Mouse (Mus musculus) cerebellum, postnatal 10 days (tissue): ENCODE results near the gene Necab3.
A peak's percentile ranks its signal among the peaks of the same experiment; 100 is the strongest.

ENCODE experiments used
- DNase-seq, 2 experiments: peaks; one replicate each; pipeline ENCODE4 v3.0.0; 2021; ENCODE audit warnings: mixed read lengths in 2 of 2

The Necab3 gene

DNA sequence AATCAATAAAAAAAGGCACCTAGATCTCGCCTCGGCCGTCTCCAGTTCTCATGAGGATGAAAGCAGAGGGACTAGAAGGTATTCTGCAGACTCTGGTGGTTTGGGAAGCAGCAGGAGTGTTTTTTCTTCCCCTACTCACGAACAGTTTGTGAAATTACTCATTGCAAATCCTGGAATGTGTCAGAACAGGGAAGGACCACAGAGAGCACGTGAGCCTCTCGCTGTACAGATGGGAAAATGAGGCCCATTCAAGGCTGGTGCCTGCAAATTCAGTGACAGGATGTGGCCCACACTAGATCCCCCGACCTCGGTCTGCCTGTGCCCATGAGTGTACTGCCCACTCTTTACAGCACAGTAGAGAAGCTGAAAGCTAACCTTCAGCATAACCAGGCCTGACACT, 13.3 kb upstream of the Necab3 start:
- DNase-seq: no peak

DNA sequence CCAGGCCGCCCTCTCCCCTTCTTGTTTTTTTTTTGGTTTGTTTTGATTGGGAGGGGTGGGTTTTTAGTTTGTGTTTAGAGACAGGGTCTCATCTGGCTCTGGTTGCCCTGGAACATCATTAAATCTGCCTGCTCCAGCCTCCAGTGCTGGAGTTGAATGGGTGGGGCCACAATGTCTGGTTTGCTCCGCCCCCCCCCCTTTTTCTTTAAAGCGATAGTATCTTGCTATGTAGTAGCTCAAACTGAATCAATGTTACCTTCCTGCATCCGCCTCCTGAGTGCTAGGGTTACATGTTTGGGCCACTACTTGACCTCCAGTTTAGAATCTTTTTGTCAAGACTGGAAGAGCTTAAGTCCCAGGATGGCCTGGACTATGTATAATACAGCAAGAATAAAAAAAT, 12.6 kb upstream of the Necab3 start:
- DNase-seq: no peak

DNA sequence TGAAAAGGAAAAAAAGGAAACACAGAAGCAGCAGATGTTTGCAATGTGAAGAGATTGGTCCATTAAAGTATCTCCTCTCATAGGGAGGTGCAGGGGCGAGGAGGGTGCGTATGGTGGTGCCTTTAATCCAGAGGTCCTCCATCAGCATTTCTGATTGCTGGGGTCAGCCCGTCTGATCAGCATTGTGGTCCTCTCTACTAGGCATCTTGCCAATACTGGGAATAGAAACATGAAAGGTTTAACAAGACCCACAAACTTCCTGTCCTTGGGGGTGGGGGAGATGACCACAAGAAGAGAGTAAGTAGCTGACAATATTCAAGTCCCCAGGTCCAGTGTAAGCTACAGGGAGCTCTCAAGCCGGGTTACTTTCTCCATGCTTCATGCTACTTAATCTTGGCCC, 12.0 kb upstream of the Necab3 start:
- DNase-seq: no peak

DNA sequence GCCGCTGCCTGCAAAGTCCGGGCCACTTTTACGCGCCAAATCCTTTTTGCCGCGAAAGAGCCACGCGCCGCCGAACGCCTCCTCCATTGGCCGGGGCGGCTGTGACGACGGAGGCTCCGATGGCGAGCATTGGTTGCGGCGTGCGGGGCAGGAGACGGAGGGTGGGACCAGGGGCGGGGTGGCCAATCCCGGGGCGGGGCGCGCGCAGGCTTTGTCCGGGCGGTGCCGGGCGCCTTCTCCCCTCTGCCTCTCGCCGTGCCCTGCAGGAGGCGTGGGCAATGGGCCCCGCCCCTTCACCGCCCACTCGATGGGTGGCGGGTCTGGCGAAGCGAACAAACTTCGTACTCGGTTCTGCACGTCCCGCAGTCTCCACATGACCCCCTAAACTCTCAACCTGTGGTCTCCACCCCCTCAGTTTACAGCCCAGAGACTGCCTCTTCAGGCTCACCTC, 11.2 kb upstream of the Necab3 start, which contains the start of gene E2f1:
TSS of gene E2f1 (minus strand) at position 57 of the 451 bp plus-strand sequence.
- DNase-seq: peak; percentile 97 to 99

DNA sequence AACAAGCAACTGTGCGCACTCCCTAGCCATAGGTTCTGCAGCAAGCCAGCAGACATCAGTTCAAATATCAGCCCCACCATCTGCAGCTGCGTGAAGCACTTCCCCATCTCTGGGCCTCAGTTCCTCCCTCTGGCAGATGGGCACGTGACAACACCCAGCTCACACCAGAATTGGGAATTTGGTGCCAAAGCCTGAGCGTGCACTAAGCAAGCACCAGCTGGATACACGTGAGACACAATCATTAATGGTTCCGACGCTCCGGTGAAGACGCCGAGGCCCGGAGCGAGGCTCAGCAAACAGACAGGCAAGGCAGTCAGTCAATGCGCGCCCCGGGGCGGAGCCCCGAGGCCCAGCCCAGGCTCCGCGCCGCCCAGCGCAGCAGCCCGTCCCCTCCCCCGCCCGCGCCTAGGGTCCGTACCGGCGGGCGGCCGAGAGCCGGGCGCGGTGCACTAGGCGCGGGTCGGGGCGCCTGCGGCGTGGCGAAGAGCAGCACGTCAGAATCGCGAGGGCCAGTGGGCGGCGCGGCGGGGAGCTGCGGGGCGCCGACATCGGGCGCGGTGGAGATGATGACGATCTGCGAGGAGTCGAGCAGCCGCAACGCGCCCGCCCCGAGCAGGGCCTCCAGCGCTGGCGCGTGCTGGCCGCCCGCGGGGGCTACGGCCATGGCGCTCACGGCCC, 10.5 kb upstream of the Necab3 start:
- peak; percentile 69 to 78 for DNase-seq

DNA sequence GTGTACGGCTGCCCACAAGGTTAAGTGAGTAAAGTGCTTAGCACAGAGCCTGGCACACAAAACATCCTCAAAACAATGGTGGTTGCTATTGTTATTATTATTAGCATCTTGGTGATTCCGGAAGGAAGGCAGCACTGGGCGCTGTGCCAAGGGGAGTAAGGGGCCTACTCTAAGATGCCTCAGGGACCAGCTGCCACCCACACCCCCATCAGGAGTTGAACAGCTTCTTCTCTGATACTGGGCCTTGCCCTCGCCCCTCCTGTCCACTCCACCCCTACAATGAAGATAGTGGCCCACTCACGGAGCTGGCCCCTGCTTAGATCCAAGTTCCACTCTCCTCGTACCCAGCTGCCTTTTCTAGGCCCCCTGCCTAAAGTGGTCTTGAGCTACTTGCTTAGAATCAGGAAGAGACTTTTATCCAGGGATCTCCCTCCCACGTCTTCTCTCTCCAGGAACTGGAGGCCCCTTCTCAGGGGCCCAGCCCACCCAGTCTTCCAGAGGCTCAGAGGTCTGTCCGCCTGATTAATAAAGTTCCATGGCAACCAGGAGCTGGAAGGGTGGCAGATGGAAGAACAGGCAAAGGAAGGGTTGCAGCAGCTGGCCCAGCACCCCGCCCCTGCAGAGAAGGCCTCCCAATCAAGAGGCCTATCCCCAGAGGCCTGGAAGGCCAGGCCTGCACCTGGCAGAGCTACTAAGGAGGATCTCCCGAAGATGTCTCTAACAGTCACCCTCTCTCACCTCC, 9.8 kb upstream of the Necab3 start:
- DNase-seq: peak; percentile 71 to 83

DNA sequence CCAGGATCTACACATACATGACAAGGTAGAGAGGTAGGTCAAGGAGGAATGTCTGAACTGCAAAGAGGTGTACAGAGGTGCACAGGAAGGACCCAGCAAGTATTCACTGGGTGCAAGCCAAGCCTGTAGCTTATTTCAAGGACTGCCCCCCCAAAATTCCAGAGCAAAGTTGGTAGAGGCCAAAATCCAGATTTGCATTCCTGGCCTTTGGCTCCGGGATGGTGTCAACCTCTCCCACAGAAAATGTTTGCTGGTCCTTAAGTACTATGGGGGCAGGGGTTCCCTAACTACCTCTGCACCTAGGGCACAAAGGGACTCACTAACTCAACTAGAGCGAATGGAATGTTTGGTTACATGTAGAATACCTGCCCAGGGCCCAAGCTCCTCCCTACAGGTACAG, 9.1 kb upstream of the Necab3 start:
- no peak for DNase-seq

DNA sequence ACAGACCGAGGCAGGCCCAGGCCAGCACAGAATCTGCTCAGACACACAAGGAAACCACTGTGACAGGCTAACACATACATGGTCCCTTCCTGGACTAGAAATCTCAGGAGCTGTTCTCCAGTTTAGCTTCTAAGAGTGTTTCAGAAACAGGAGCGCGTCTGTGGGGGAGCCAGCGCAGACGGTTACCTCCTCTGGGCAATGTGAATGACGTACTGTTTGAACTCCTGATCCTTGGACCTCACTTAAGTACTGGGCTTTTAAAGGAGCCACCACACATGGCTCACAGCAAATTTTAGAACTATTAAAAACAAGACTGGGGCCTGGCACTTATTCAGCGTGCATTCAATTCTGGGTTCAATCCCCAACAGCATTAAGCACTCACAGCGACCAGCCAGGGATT, 8.0 kb upstream of the Necab3 start:
- no peak for DNase-seq

DNA sequence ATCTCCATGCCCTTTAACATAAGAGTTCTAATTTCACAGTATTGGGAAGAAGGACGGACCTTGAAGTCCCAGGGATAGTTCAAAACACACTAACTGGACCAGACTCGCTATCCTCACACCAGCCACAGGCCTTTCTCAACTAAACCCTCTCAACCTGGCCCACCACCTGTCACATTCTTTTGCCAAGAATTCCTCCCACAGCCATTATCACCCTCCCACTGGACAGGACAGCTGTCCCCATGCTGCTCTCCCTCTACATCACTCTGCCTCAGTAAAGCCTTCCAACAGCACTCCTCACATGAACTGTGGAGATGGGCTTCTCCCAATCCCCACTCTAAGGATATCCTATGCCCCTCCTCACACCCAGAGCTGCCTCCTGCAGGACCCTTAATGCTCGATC, 6.9 kb upstream of the Necab3 start:
- peak; percentile 92 for DNase-seq

DNA sequence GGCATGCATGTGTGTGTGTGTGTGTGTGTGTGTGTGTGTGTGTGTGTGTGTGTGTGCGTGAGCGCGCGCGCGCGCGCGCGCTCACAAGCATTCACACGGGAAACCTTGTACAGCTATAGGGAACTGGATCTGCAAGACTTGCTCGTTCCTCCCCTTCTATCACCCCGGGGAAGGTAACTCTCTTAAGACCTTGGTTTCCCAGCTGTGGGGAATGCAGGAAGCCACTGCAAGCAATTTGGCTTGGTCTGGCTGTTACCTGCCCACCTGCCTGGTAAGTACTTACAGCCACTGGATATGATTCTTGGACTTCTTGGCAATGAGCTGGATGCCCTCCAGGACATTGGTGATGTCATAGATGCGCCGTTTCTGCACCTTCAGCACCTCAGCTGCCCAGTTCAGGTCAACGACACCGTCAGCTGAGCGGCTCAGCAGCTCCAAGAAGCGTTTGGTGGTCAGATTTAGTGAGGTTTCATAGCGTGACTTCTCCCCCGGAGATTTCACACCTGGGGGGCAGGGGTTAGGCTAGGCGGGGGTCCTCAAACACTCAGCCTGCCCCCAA, 5.0 kb upstream of the Necab3 start:
- no peak for DNase-seq

DNA sequence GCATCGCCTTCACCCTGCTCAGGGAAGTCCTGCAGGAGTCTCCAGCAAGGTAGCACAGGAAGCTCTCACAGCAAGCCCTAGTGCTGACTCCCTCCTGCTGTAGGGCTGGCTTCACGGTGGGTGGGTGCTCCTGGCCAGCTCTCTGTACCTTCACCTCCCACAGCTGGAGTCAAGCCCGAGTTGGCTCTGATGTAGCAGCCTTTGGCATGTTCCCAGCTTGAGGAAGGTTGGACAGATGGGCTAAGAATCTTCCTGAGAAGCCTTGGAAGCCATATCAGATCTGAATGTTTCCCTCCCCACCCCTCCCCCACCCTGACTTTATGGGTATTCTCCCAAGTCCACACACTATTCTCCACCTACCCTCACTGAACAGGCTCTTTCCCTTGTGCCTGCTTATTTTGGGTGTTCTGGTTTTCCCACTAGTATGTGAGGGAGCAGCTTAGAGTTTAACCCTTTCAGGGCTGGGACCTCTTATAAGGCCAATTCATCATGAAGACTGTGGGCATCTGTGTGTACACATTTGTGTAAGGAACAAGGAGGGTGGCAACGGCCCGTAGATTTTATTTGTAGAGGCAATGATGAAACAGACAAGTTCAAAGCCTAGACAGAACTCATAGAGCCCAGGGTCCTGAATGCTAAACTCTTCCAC, 1.4 kb downstream of the Necab3 start:
- DNase-seq: peak; percentile 84 to 88

DNA sequence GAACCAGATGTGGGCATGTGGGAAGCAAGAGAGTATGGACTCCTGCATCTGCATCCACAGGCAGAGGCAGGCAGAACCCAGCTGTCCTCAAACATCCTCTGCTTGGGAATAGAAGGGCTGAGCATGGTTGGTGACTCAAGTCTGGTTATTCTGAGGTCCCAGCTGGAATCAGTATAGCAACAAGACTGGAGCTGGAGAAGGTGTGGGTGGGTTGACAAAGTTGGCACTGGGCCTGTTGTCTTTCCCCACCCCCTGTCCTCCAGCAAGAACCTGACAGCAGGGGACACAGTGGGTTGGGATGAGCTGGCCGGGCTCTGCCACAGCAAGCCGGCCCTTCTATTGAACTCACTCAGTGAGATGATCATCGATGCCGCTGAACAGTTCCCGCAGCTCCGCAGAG, 3.5 kb downstream of the Necab3 start:
- DNase-seq: peak in 1 of 2 experiments; percentile 58

DNA sequence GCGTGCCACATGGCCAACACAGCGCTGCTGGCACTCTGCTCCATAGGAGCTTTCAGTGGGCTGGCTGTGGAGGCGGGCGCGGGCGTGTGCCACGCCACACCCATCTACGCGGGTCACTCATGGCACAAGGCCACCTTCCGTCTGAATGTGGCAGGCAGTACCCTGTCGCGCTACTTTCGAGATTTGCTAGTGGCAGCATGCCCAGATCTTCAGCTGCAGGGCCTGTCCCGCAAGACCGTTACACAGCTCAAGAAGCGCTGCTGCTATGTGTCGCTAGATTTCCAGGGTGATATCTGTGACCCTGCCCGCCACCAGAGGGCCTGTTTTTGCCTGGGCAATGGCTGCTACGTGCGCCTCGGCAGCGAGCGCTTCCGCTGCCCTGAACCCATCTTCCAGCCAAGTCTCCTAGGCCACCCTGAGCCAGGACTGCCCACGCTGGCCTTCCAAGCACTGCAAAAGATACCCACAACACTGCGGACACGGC, 6.2 kb downstream of the Necab3 start:
- DNase-seq: peak; percentile 97

DNA sequence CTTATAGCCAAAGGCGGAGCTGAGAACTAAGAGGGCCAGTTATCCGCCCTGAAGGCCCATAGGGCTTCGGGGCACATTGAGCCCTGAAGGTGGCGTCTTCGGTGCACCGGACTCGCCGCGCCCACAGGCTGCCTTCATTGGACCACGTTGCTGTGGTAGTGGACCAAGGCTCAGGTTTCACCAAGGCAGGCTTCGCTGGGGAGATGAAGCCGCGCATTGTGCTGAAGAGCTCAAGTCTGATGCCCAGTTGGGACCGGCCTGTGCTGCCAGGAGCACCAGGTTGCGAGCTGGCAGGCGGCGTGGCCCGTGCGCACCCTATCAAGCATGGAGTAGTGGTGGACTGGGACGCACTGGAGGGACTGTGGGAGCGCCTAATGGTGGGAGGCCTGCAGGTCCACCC, 6.8 kb downstream of the Necab3 start:
- DNase-seq: peak; percentile 77 to 79

DNA sequence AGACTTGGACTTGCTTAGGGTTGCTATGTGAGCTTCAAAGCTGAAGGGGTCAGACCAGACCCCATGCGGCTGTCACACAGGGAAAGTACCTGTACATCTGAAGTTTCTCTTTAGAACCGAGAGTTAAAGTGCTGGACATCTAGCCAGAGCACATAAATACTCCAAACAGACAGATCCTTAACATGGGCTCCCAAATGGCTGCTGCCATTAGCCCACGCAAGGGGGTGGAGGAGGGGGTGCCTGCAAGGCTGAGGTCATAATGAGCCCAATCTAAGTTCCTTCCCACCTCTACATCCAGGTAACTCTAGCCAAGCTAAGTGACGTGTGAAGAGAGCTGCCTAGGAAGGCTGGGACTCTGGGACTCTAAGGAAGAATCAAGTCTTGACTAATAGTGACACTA, 7.2 kb downstream of the Necab3 start, which contains the start of gene Actl10:
TSS of gene Actl10 (plus strand) at position 301 of the 400 bp plus-strand sequence.
- peak; percentile 30 to 32 for DNase-seq

DNA sequence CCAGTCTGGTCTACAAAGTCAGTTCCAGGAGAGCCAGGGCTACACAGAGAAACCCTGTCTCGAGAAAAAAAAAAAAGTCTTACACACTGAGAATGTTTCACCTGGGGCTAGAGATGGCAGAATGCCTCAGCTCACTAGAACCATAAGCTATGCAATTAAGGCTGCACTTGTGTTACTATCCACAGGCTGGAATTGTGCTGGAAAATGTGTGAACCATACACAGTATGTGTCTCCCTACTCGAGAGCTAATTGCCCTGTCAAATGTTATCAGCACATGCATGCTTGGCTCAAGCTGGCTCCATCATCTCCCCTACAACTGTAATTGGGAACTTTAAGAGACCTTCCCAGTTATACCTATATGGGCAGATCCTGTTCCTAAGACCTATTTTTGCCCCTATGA, 7.8 kb downstream of the Necab3 start:
- peak; percentile 52 to 61 for DNase-seq

DNA sequence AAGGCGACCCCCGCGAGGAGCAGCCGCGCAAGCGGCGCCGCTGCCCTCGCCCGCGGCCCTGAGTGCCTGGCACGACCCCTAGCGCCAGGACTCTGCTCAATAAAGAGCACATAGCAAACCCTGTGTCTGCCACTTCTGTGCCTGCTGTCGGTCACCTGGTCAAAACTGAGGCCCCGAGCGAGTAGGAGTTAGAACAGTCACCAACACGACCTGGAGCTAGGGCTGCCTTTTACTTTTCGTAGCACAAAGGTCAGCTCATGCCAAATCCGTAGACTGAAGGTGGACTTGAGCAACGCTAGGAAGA, 8.9 kb downstream of the Necab3 start:
- DNase-seq: no peak

DNA sequence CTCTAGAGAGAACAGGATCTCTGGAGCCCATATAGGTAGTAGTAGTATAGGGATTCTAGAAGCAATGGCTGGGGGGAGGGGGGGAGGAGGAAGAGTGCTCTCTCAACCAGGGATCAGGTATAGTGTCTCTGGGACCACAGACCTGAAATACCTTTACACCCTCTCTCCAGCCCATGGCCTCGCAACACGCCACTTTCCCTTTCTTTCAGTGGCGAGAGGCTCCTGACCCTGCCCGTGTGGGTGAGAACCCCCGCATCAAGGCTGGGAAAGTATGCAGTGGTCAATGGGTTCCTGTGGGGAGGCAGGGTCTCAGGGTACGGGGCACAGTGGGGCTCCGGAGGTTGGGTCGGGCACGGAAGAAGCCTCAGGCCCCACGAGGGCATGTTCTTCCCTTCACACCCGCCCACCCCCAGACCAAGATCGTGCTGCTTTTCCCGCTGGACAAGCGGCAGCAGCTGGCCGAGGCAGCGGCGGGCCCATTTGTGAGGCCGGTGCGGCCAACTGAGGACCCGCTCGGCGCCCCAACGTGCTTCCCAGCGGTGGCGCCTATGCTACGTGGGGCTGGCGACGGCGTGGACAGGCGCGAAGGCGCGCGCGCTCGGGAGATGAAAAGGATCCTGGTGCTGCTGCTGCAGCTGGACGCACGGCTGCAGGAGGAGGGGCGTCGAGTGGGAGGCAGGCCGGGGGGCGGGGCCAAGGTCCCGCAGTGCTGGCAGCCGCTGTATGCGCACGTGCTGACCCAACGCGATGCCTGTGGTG, 9.4 kb downstream of the Necab3 start:
- DNase-seq: peak; percentile 82 to 86

DNA sequence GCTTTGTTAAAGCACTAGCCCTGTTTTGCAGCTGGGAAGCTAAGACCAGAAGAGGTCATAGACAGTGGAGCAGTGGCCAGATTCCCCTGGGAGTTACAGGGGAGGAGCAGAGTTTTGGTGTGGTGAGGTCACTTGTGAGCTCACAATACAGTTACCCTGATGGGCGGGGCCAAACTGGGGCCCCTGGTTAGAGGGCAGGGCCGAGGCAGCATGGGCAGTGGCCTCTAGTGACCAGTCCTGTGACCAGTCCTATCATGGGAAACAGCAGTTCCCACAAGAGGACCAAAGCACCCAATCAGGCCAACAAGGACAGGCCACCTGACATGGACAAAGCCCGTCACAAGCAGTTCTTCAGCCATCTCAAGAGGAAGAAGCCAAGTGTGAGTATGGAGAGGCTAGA, 10.0 kb downstream of the Necab3 start:
- peak; percentile 49 to 58 for DNase-seq

DNA sequence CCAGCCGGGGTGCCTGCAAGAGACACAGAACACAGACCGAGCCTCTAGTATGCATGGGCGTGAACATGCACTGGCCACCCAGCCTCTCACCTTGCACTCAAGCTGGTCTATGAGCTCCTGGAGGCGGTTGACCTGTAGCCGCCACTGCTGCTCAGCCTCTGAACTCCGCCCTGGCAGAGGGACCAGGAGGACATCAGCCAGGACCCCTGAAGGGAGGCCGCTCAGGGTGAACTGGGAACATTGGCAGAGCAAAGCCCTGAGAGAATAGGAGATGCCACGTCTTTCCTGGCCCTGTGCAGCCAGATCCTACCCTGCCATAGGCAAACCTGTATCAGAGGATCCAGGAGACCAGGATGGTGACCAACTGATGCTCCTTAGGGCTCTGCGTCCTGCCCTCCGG, 12.0 kb downstream of the Necab3 start, which contains the start of gene 1700003F12Rik:
TSS of gene 1700003F12Rik (plus strand) at position 375 of the 400 bp plus-strand sequence.
- peak; percentile 56 to 65 for DNase-seq

DNA sequence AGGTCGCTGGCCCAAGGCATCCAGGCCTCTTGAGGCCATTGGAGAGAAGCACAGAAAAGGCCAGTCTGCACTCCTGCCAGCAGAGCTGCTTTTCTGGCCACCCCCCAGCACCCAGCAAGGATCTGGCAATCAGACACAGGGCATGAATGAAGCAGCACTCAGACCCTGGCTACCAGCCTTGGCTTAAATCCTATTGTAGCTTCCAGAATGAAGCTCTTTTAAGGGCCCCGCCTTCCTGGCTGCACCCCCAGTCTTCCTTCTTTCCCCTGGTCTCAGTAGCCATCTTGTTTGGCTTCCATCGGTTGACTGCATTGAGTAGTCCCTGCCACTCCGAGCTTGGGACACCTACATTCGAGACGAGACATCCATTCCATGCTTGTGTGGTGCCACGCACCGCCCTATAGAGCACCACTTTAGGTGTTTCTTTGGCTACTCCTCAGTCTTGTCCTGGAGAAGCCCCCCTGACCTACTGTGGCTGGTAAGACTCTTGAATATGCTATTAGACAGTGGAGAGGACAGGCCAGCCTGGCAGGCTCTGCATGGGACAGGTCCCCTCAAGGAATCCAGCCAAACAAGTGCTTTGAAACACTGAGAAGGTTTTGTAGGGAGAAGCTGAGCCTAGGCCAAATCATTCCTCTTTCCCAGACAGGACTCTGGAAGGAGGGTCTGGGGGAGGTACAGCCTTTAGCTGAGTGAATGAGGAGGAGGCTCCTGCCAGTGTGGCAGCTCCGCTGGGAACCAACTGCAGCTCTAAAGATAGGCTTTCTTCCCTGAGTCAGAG, 14.9 kb downstream of the Necab3 start:
- peak; percentile 99 for DNase-seq

DNA sequence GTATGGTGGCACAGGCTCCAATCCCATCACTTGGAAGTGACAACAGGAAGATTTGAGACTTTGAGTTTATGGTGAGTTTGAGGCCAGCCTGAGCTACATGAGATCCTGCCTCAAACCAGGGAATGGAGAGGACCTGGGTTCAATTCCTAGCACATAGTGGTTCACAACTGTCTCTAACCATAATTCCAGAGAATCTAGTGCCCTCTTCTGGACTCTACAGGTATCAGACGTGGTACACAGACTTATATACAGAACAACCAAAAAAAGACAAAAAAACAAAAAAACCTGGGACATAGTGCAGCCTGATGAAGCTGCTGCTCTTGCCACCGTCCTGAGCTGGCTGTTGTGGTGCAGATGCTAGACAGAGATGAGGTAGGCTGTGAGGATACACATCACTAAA, 17.1 kb downstream of the Necab3 start:
- peak in 1 of 2 experiments; percentile 23 for DNase-seq
